In the genomic region with DNA sequence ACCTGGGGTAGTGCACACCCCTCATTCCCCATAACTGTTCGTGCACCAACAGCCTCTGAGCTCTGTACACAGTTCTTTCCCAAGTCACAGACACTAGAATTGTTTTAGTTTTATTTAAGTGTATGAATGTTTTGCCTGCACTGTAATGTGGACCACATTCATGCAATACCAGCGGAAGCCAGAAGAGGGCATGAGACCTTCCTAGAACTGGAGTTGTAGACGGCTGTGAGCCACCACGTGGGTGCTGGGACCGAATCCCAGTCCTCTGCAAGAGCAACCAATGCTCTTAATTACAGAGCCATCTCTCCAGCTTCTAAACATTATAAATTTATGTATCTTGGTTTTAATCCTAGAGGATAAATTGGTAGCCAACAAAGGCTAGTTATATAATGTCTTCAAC, we compare ENCODE assay signal across 10 mouse cellular contexts. TPM values are rescaled to one million over a fixed set of nuclear protein-coding genes. Genes with fewer than 3 reads are reported as not detected.
DNase-seq lines count a peak whose midpoint lies in the region; ATAC-seq and TF ChIP-seq lines count a peak whose summit lies in the region.
"Had no signal": no experiment of that assay in that cellular context is flagged by ENCODE, and none has a peak within 500 bp of the region (broad histone marks: within the 10 kb centered on the region; RNA-seq: fewer than 3 reads in every experiment).

No protein-coding gene starts in this region.

- no peak overlapping the region for H3K4me3 ChIP-seq in heart, adult 2 months
- H3K4me3 ChIP-seq in heart, embryonic 12.5 days = no peak overlapping the region
- no peak overlapping the region for H3K4me3 ChIP-seq in testis, adult 2 months (ENCODE audit: control insufficient read depth, low read depth, low read length)
- H3K4me3 ChIP-seq in forebrain, embryonic 13.5 days = no peak overlapping the region
- H3K4me3 ChIP-seq: stomach, embryonic 15.5 days had no signal

- H3K79me2 ChIP-seq in heart, adult 2 months (replicated peaks; ENCODE audit: control insufficient read depth, insufficient read depth, low read length) = no peaks in the 10 kb centered on the region

- H3K27ac ChIP-seq in heart, adult 2 months = no peak overlapping the region
- H3K27ac ChIP-seq in heart, embryonic 12.5 days (ENCODE audit: poor library complexity, severe bottlenecking) = no peak overlapping the region
- H3K27ac ChIP-seq in testis, adult 2 months (ENCODE audit: control insufficient read depth, insufficient read depth, low read depth, low read length) = no peak overlapping the region
- no peak overlapping the region for H3K27ac ChIP-seq in forebrain, embryonic 13.5 days
- H3K27ac ChIP-seq: macrophage; stomach, embryonic 15.5 days had no signal

- no peak for ATAC-seq in heart, embryonic 12.5 days (ENCODE audit: insufficient number of reproducible peaks, low FRiP score)
- ATAC-seq in granulocyte monocyte progenitor cell, adult 5-6 weeks (replicated peaks; ENCODE audit: poor library complexity, severe bottlenecking) = 0 out of 2 replicates have a peak, but pooled peaks have one; percentile 13
- ATAC-seq in forebrain, embryonic 13.5 days = no peak

- H3K4me2 ChIP-seq in heart, embryonic 12.5 days = no peak overlapping the region
- no peak overlapping the region for H3K4me2 ChIP-seq in forebrain, embryonic 13.5 days
- H3K4me2 ChIP-seq: stomach, embryonic 15.5 days had no signal

- H3K36me3 ChIP-seq in heart, adult 2 months (ENCODE audit: control insufficient read depth, insufficient read depth, low read length) = no peaks in the 10 kb centered on the region
- H3K36me3 ChIP-seq in heart, embryonic 12.5 days = no peaks in the 10 kb centered on the region
- no peaks in the 10 kb centered on the region for H3K36me3 ChIP-seq in testis, adult 2 months (ENCODE audit: control insufficient read depth, insufficient read depth, low read length)
- no peaks in the 10 kb centered on the region for H3K36me3 ChIP-seq in forebrain, embryonic 13.5 days (ENCODE audit: poor library complexity, severe bottlenecking)
- H3K36me3 ChIP-seq: stomach, embryonic 15.5 days had no signal

- H3K9ac ChIP-seq in heart, adult 2 months (ENCODE audit: low read depth, low read length) = no peak overlapping the region
- H3K9ac ChIP-seq in heart, embryonic 12.5 days = no peak overlapping the region
- no peak overlapping the region for H3K9ac ChIP-seq in forebrain, embryonic 13.5 days
- H3K9ac ChIP-seq: stomach, embryonic 15.5 days had no signal

- intact Hi-C loops in heart, adult 2 months (cut with DNase I) = no loop called here

- no peak for TF ChIP-seq POLR2A in heart, adult 2 months (IDR thresholded peaks at IDR 0.05; ENCODE audit: insufficient read depth, low read depth, low read length)
- TF ChIP-seq POLR2A in testis, adult 2 months (IDR thresholded peaks at IDR 0.05; ENCODE audit: control insufficient read depth, low read depth, low read length) = no peak

- DNase-seq in heart, adult 2 months = peak; percentile 24 to 54
- DNase-seq in testis, postnatal 14 days (ENCODE audit: low spot score) = no peak
- peak; percentile 56 for DNase-seq in testis, postnatal 10 days (ENCODE audit: low spot score)
- DNase-seq in urinary bladder, postnatal 10 days (ENCODE audit: low spot score) = no peak

- no peaks in the 10 kb centered on the region for H3K27me3 ChIP-seq in heart, adult 2 months (ENCODE audit: control insufficient read depth, insufficient read depth, low read length)
- no peaks in the 10 kb centered on the region for H3K27me3 ChIP-seq in heart, embryonic 12.5 days (replicated peaks)
- H3K27me3 ChIP-seq in testis, adult 2 months (ENCODE audit: control insufficient read depth, insufficient read depth, low read length) = no peaks in the 10 kb centered on the region
- no peaks in the 10 kb centered on the region for H3K27me3 ChIP-seq in forebrain, embryonic 13.5 days
- H3K27me3 ChIP-seq: stomach, embryonic 15.5 days had no signal

- TF ChIP-seq EP300 in heart, adult 2 months (IDR thresholded peaks at IDR 0.05; ENCODE audit: insufficient read depth, low read depth, low read length) = no peak

- H3K4me1 ChIP-seq in heart, adult 2 months (ENCODE audit: control insufficient read depth, insufficient read depth, low read length) = peaks cover 6% of the 10 kb centered on the region; the same call in 1 of the 2 replicates
- H3K4me1 ChIP-seq in heart, embryonic 12.5 days (replicated peaks) = peaks cover 5% of the 10 kb centered on the region; the same call in 1 of the 2 replicates
- peaks cover 3% of the 10 kb centered on the region for H3K4me1 ChIP-seq in testis, adult 2 months (ENCODE audit: control insufficient read depth, insufficient read depth, low read length)
- no peaks in the 10 kb centered on the region for H3K4me1 ChIP-seq in forebrain, embryonic 13.5 days

- TF ChIP-seq CTCF in heart, adult 2 months (IDR thresholded peaks at IDR 0.05) = peak; percentile 76
- peak; percentile 42; the same call in 1 of the 2 replicates for TF ChIP-seq CTCF in testis, adult 2 months (IDR thresholded peaks at IDR 0.05; ENCODE audit: control insufficient read depth, insufficient read depth, insufficient replicate concordance, low read depth, low read length)

- H3K9me3 ChIP-seq in heart, embryonic 12.5 days (replicated peaks) = peaks cover 6% of the 10 kb centered on the region; the same call in 1 of the 2 replicates
- 0 out of 2 replicates have a peak, but pooled peaks cover 4% of the 10 kb centered on the region for H3K9me3 ChIP-seq in forebrain, embryonic 13.5 days (replicated peaks)
- H3K9me3 ChIP-seq: stomach, embryonic 15.5 days had no signal

- 74% methylated on average over 5 of the region's 5 CpGs for WGBS in heart, adult 2 months
- 72% methylated on average over 5 of the region's 5 CpGs for WGBS in heart, embryonic 12.5 days
- 77% methylated on average over 5 of the region's 5 CpGs for WGBS in forebrain, embryonic 13.5 days

RNA-seq across cellular contexts. Expression of a gene that starts 17.7 kb away (rescaled TPM):
- 10 to 100 TPM in 1 of 2 experiments, 1 to 10 TPM in 1; 9.5 to 10.4 TPM for total RNA-seq in heart, adult 2 months (2021)
- 4.8 and 8.7 TPM in 2 replicates for polyA plus RNA-seq in heart, adult 2 months (2012; rRNA removed)
- polyA plus RNA-seq in heart, embryonic 12.5 days (2016; fragmentation: Nextera tagmentation; extraction: Ambion mirVana) = 17.1 and 19.2 TPM in 2 replicates
- polyA plus RNA-seq in testis, adult 2 months (2012; rRNA removed) = 47.1 and 48.3 TPM in 2 replicates
- total RNA-seq in granulocyte monocyte progenitor cell, adult 5-6 weeks (2014; fragmentation: Nextera tagmentation) = 4.4 and 4.6 TPM in 2 replicates
- 4.4 and 9.3 TPM in 2 replicates for total RNA-seq in granulocyte monocyte progenitor cell, adult 5-6 weeks (2017)
- 31.6 and 38.5 TPM in 2 replicates for polyA plus RNA-seq in forebrain, embryonic 13.5 days (2015; fragmentation: Nextera tagmentation; extraction: Ambion mirVana)

RNA-seq across cellular contexts. Expression of a gene that starts 48.2 kb away (rescaled TPM):
- total RNA-seq in heart, adult 2 months (2021) = 1 to 10 TPM; 5.7 to 5.9 TPM
- not detected in 2 replicates for polyA plus RNA-seq in heart, adult 2 months (2012; rRNA removed)
- polyA plus RNA-seq in heart, embryonic 12.5 days (2016; fragmentation: Nextera tagmentation; extraction: Ambion mirVana) = 0.45 TPM in 1 of 2 replicates, not detected in the other
- polyA plus RNA-seq in testis, adult 2 months (2012; rRNA removed) = not detected in 2 replicates
- 4.6 TPM in 1 of 2 replicates, not detected in the other for total RNA-seq in granulocyte monocyte progenitor cell, adult 5-6 weeks (2014; fragmentation: Nextera tagmentation)
- total RNA-seq in granulocyte monocyte progenitor cell, adult 5-6 weeks (2017) = 3.8 TPM in 1 of 2 replicates, not detected in the other
- 3.5 and 10.1 TPM in 2 replicates for polyA plus RNA-seq in forebrain, embryonic 13.5 days (2015; fragmentation: Nextera tagmentation; extraction: Ambion mirVana)

Comparison
In these comparisons a context has a peak if more than half of its experiments do, and no peak if none do; other contexts are left out.
1. DNase-seq: peak in heart, adult 2 months (2 of 2) and testis, postnatal 10 days (single experiment); none in testis, postnatal 14 days (single experiment) and urinary bladder, postnatal 10 days (single experiment).